Mouse (Mus musculus): ENCODE data around the gene Mndal.
"Not testable (repeated sequence)": the region's sequence is repeated elsewhere in the genome, so short reads cannot be mapped to it uniquely, and the experiment has no call there.

- TF ChIP-seq CTCF, EP300 (IDR thresholded peaks at IDR 0.05; ENCODE audit: low read depth): not testable (repeated sequence)
These were observed 17.7 kb upstream of the Mndal start for GRCm38 (mm10) chr1:173959998-173960397.

All from heart, postnatal 0 days (tissue).